Mouse (Mus musculus) limb, embryonic 14.5 days (tissue): ENCODE data around the gene Chn2. TPM values are rescaled to one million over a fixed set of nuclear protein-coding genes. Genes with fewer than 3 reads are reported as not detected.

ENCODE experiments used
- ATAC-seq: fragments of 200-750 bp; cut with Nextera tagmentation; 2 replicates; pipeline ENCODE4 v1.8.0; 2017; ENCODE audit warnings: low read depth, moderate number of reproducible peaks, moderate TSS enrichment; ENCODE audit not compliant: low FRiP score
- DNase-seq: peaks from one replicate; pipeline ENCODE4 v3.0.0-alpha.2; 2015; ENCODE audit warnings: low spot score
- H3K27ac ChIP-seq: fragments of 300-500 bp; sonication (generic); replicated peaks from 2 replicates; pipeline ENCODE4 v1.5.1; 2014; ENCODE audit warnings: low read depth, mild to moderate bottlenecking, low read length, moderate library complexity, mixed read lengths
- H3K27me3 ChIP-seq: fragments of 300-500 bp; sonication (generic); 2 replicates; pipeline ENCODE4 v1.6.1; 2014; ENCODE audit warnings: low read length, mixed read lengths; ENCODE audit not compliant: control insufficient read depth, insufficient read depth
- H3K36me3 ChIP-seq: fragments of 300-500 bp; sonication (generic); 2 replicates; pipeline ENCODE4 v1.6.1; 2014; ENCODE audit warnings: mild to moderate bottlenecking, low read length, moderate library complexity, mixed read lengths; ENCODE audit not compliant: control insufficient read depth, insufficient read depth
- H3K4me1 ChIP-seq: fragments of 300-500 bp; sonication (generic); 2 replicates; pipeline ENCODE4 v1.6.1; 2014; ENCODE audit warnings: antibody characterized with exemption, low read length, mixed read lengths; ENCODE audit not compliant: control insufficient read depth, insufficient read depth
- H3K4me2 ChIP-seq: fragments of 300-500 bp; sonication (generic); replicated peaks from 2 replicates; pipeline ENCODE4 v1.6.1; 2014; ENCODE audit warnings: low read depth, mild to moderate bottlenecking, low read length, moderate library complexity; ENCODE audit not compliant: severe bottlenecking
- H3K4me3 ChIP-seq: fragments of 300-500 bp; sonication (generic); replicated peaks from 2 replicates; pipeline ENCODE4 v1.5.1; 2014; ENCODE audit warnings: low read length
- H3K9ac ChIP-seq: fragments of 300-500 bp; sonication (generic); 2 replicates; pipeline ENCODE4 v1.6.1; 2014; ENCODE audit warnings: mild to moderate bottlenecking, low read depth, low read length, moderate library complexity; ENCODE audit not compliant: severe bottlenecking
- H3K9me3 ChIP-seq: fragments of 300-500 bp; sonication (generic); 2 replicates; pipeline ENCODE4 v1.6.1; 2016; ENCODE audit warnings: low read length; ENCODE audit not compliant: control insufficient read depth
- POLR2A ChIP-seq: fragments of 200-500 bp; IDR thresholded peaks from 2 replicates; pipeline ENCODE4 v1.8.0; 2012; ENCODE audit warnings: inconsistent platforms, mild to moderate bottlenecking, moderate library complexity, borderline replicate concordance; ENCODE audit not compliant: insufficient read depth, insufficient read length; ENCODE audit errors: extremely low read depth
- WGBS: fragments of 180-500 bp; shearing (Covaris S2); extraction: QIAGEN DNeasy Blood & Tissue Kit; methylation state at CpG from one replicate; pipeline ENCODE4 v1.1.7; 2014; 5-methylcytosine and 5-hydroxymethylcytosine counted together
- polyA plus RNA-seq, 2 experiments: library from polyadenylated mRNA; depleted of rRNA in 1 of 2; stranded (reverse) in 1 of 2; unstranded in 1 of 2; fragments of >200 nt; fragmentation: Nextera tagmentation in 1 of 2; extraction: Ambion mirVana in 1 of 2; gene quantifications; 2 replicates each; pipeline versions ENCODE4 v1.2.1 to v1.2.3; 2012 to 2014

Gene Chn2
- polyA plus RNA-seq, 2 experiments: 11.5 to 14.3 TPM

DNA sequence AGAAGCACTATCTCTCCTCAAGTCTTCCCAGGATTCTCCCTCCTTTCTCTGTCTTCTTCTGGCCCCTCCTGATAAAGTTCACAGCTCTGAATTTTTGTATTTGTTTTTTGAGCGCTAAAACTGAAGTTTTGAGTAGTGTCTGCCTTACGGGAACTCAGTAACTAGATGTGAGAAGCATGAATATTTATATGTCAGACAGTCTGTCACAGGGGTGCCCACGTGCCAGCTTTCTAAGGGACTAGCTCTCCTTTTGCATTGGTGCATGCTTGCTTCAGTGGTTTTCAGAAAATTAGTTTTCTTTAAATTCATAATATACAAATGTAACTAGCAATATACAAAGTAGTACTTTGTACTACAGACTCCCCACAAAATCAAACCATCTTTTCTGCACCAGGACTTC lies 14.0 kb downstream of the Chn2 start:
- ATAC-seq: no peak
- H3K4me1 ChIP-seq: peaks cover 2% of the 10 kb centered on the region; the same call in 1 of the 2 replicates
- H3K9ac ChIP-seq: no peak overlapping the region
- DNase-seq: no peak
- TF ChIP-seq POLR2A: no peak
- no peak overlapping the region for H3K27ac ChIP-seq
- 89% methylated on average over 3 of the region's 3 CpGs for WGBS
- no peaks in the 10 kb centered on the region for H3K36me3 ChIP-seq
- H3K9me3 ChIP-seq: no peaks in the 10 kb centered on the region
- no peak overlapping the region for H3K4me2 ChIP-seq
- H3K27me3 ChIP-seq: no peaks in the 10 kb centered on the region
- no peak overlapping the region for H3K4me3 ChIP-seq

DNA sequence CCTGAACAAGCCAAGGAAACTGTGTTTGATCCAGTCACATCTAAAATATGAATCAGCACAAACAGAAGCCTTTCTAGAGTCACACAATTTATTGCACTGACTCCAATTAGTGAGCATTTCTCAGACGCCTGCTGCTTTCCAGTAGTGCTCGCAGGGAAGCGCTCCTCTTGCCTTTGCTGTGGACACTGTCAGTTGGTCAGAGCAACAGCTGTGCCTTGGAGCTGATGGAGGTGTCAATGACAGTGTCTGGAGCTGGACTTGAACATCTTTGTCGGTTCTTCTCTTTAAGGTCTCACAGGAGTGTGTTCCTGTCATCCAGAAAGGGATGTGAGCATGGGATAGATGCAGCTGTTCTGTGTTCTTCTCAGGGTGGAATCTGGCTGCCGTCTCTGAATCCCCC lies 16.0 kb downstream of the Chn2 start:
- no peak for ATAC-seq

DNA sequence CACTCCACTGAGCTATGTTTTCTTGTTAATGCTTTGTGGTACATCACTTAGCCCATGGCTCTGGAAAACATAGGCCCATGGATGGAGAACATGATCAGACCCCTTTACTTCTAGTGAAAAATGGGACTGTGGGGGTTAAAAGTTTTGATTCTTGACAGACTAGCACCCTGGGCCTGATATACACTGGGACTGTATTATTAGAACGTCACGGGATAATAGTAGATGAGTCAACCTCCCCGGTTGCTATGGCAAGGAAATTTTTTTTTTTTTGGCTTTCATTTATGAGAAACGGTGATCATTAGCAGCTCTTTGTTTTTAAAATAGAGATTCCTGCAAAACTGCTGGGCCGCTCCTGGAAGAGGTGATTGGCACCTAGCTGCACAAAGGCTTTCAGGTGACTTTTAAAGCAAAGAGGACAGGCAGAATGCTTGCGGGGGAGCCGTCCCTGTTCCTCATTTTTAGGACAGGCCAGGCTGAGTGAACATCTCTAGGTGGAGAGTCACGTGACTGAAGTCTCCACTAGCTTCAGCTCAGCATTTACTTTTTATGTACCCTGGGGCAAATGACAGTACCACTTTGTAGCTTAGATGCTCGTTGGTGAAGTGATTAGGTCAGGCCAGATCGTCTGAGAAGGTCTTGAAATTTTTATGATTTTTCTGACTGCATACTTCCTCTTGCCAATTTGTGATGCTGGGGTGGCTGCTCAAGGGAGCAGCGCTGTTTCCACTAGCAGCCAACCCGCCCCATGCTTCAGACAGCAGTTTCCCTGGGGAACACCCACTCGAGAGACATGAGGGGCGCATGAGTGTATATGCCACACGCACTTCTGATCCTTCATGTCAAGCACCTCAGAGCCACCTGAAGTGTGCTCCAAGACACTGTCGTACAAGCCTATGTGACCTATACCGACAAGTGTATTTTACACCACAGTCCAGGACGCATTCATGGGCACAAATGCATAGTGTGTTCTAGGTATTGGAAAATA lies 17.5 kb downstream of the Chn2 start:
- 62% methylated on average over 18 of the region's 18 CpGs for WGBS
- Histone ChIP-seq H3K4me3 (no peak overlapping the region), H3K27ac (no peak overlapping the region), H3K36me3 (no peaks in the 10 kb centered on the region), H3K9ac (no peak overlapping the region), H3K9me3 (no peaks in the 10 kb centered on the region), H3K27me3 (no peaks in the 10 kb centered on the region), H3K4me2 (no peak overlapping the region), H3K4me1 (peaks cover 7% of the 10 kb centered on the region; the same call in 1 of the 2 replicates)
- TF ChIP-seq POLR2A: no peak
- no peak for ATAC-seq
- no peak for DNase-seq

More for the DNA sequence above, 16.0 kb downstream of the Chn2 start:
- no peaks in the 10 kb centered on the region for H3K36me3 ChIP-seq
- no peaks in the 10 kb centered on the region for H3K27me3 ChIP-seq
- no peak for TF ChIP-seq POLR2A
- H3K9ac ChIP-seq: no peak overlapping the region
- H3K9me3 ChIP-seq: no peaks in the 10 kb centered on the region
- H3K4me2 ChIP-seq: no peak overlapping the region
- DNase-seq: no peak
- peaks cover 2% of the 10 kb centered on the region; the same call in 1 of the 2 replicates for H3K4me1 ChIP-seq
- H3K4me3 ChIP-seq: no peak overlapping the region
- 50% methylated on average over 5 of the region's 5 CpGs for WGBS
- H3K27ac ChIP-seq: no peak overlapping the region

DNA sequence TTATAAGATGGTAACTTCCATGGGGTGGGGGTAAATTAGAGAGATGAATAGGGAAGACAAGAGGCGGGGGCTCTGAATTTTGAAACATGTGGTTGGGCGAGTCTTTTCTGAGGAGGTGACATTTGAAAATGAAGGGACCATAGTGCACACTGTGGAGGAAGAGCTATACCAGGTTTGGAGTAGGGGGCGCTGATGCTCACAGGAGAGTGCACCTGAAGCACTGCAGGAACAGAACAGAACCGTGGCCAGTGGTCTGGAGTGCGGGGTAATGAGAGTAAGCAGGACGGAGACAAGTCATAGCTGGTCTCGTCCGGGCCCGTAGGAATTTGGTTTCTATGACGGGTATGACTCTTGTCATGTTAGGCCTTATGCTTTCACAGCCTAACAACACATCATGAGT lies 18.3 kb downstream of the Chn2 start:
- Histone ChIP-seq H3K9me3 (no peaks in the 10 kb centered on the region), H3K9ac (no peak overlapping the region), H3K4me3 (no peak overlapping the region), H3K36me3 (no peaks in the 10 kb centered on the region), H3K27me3 (no peaks in the 10 kb centered on the region), H3K27ac (no peak overlapping the region), H3K4me2 (no peak overlapping the region), H3K4me1 (peaks cover 7% of the 10 kb centered on the region; the same call in 1 of the 2 replicates)
- TF ChIP-seq POLR2A: no peak
- 79% methylated on average over 10 of the region's 10 CpGs for WGBS
- DNase-seq (no peak), ATAC-seq (no peak)

DNA sequence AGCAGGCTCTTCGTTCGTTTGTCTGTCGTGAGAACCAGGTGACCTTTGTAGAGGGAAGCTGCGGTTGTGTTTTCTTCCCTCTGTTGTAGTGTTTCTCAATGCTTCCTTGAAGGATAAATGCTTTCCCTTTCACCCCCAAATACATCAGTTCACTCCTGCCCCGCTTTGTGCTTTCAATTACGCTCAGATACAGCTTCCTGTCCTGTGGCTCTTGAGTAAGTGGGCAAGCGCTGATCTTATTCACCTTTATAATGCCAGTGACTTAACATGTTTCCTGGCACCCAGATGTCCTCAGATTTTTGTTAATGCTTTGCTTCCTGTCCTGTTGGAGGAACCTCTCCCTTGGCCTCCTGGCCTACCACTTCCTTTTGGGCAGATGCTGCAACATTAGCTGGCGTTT lies 19.5 kb downstream of the Chn2 start:
- no peak overlapping the region for H3K27ac ChIP-seq
- no peaks in the 10 kb centered on the region for H3K27me3 ChIP-seq
- ATAC-seq (no peak), DNase-seq (no peak)
- H3K36me3 ChIP-seq: no peaks in the 10 kb centered on the region
- no peaks in the 10 kb centered on the region for H3K9me3 ChIP-seq
- no peak overlapping the region for H3K4me3 ChIP-seq
- no peak overlapping the region for H3K9ac ChIP-seq
- WGBS: 51% methylated on average over 8 of the region's 8 CpGs
- no peak for TF ChIP-seq POLR2A
- H3K4me1 ChIP-seq: peaks cover 7% of the 10 kb centered on the region; the same call in 1 of the 2 replicates
- H3K4me2 ChIP-seq: no peak overlapping the region
